Mouse (Mus musculus) C2C12 (cell line): ENCODE measurements around the gene Zdhhc20. TPM values are rescaled to one million over a fixed set of nuclear protein-coding genes. Genes with fewer than 3 reads are reported as not detected.
"Not testable (repeated sequence)": the region's sequence is repeated elsewhere in the genome, so short reads cannot be mapped to it uniquely, and the experiment has no call there.

ENCODE experiments used
- H3K27me3 ChIP-seq: one replicate; pipeline ENCODE4 v1.6.1; 2011; ENCODE audit not compliant: control insufficient read depth, insufficient read depth, insufficient read length
- H3K36me3 ChIP-seq: one replicate; pipeline ENCODE4 v1.6.1; 2011; ENCODE audit not compliant: control insufficient read depth, insufficient read depth
- H3K4me3 ChIP-seq: one replicate; pipeline ENCODE4 v1.5.1; 2011; ENCODE audit warnings: mild to moderate bottlenecking, control low read depth; ENCODE audit not compliant: poor library complexity, insufficient read depth, severe bottlenecking
- H3K79me2 ChIP-seq: one replicate; pipeline ENCODE4 v1.6.1; 2011; ENCODE audit not compliant: control insufficient read depth, insufficient read depth
- H3K79me3 ChIP-seq: one replicate; pipeline ENCODE4 v1.6.1; 2011; ENCODE audit warnings: low read depth, control low read depth
- H3ac ChIP-seq: one replicate; pipeline ENCODE3; 2011; ENCODE audit warnings: low read depth; ENCODE audit not compliant: control insufficient read depth, insufficient read length
- CEBPB ChIP-seq: IDR thresholded peaks from one replicate; pipeline ENCODE4 v1.6.1; 2011; ENCODE audit warnings: low read depth, mild to moderate bottlenecking, control low read depth, moderate library complexity
- CTCF ChIP-seq: IDR thresholded peaks from one replicate; pipeline ENCODE4 v1.5.1; 2011; ENCODE audit not compliant: control insufficient read depth, insufficient read depth, insufficient read length
- FOSL1 ChIP-seq: IDR thresholded peaks from one replicate; pipeline ENCODE4 v1.8.0; 2011; ENCODE audit warnings: mild to moderate bottlenecking, low read length; ENCODE audit not compliant: poor library complexity, insufficient read depth, severe bottlenecking
- MAX ChIP-seq: IDR thresholded peaks from one replicate; pipeline ENCODE4 v1.6.1; 2011; ENCODE audit warnings: mild to moderate bottlenecking, control low read depth
- MYOD1 ChIP-seq: IDR thresholded peaks from one replicate; pipeline ENCODE4 v1.6.1; 2011; ENCODE audit warnings: low read depth; ENCODE audit not compliant: control insufficient read depth, insufficient read length
- MYOG ChIP-seq: IDR thresholded peaks from one replicate; pipeline ENCODE4 v1.6.1; 2011; ENCODE audit not compliant: control insufficient read depth, insufficient read length; ENCODE audit errors: extremely low read depth
- USF1 ChIP-seq: IDR thresholded peaks from one replicate; pipeline ENCODE4 v1.6.1; 2011; ENCODE audit warnings: low read depth, mild to moderate bottlenecking, control low read depth, moderate library complexity
- polyA plus RNA-seq: library from polyadenylated mRNA; unstranded; fragments of >200 nt; fragmentation: generic; extraction: Trizol; gene quantifications from one replicate; pipeline ENCODE4 v1.2.1, GENCODE M21; 2012; ENCODE audit warnings: missing spikeins

The Zdhhc20 gene
- polyA plus RNA-seq, 1 experiment: 8.0 TPM

DNA sequence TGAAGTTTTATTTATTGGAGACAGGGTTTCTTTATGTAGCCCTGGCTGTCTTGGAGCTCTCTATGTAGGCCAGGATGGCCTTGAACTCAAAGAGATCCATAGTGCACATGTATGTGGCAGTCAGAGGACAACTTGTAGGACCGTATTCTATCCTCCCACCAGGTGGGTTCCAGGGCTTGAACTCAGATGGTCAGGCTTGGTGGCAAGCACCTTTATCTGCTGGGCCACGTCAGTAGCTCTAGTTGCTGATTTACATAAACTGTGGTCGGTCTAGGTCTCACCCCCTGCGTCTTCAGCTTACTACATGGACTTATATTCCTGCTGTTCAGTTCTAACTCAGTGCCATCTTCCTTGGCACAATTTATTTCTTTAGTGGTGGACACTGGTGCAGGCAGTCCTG is 21.2 kb upstream of the Zdhhc20 start:
- TF ChIP-seq USF1 (no peak), MYOD1 (no peak), CEBPB (no peak), MAX (no peak), FOSL1 (no peak), CTCF (no peak), MYOG (no peak)
- Histone ChIP-seq H3K79me3 (no peaks in the 10 kb centered on the region), H3ac (no peak overlapping the region), H3K79me2 (no peaks in the 10 kb centered on the region), H3K27me3 (no peaks in the 10 kb centered on the region), H3K4me3 (no peak overlapping the region), H3K36me3 (no peaks in the 10 kb centered on the region)

DNA sequence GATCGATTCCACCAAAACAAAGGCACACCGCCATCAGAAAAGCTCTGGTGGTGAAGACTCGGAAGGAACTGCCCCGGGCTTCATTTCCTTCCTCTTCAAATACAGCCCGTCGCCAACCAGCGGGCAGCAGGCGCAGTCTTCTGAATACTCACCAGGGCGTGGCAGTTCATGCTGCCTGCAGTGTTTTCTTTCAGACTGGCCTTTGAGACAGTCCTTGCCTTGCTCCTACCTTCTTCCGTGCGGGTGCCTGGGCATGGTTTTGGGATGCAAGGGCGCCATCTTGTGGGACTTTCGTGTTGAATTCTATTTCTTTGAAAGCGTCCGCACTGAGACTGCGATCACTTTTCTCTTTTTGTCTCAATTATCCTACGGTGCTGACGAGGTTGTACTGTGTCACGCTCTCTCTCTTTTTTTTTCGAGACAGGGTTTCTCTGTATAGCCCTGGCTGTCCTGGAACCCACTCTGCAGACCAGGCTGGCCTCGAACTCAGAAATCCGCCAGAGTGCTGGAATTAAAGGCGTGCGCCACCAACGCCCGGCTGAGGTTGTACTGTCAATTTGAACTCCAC is 20.5 kb upstream of the Zdhhc20 start:
- peak overlapping the region; percentile 43 for H3ac ChIP-seq
- TF ChIP-seq FOSL1 (no peak), CTCF (peak; percentile 49)
- H3K27me3 ChIP-seq: no peaks in the 10 kb centered on the region
- H3K36me3 ChIP-seq: no peaks in the 10 kb centered on the region
- H3K79me2 ChIP-seq: no peaks in the 10 kb centered on the region
- no peaks in the 10 kb centered on the region for H3K79me3 ChIP-seq
- H3K4me3 ChIP-seq: no peak overlapping the region

DNA sequence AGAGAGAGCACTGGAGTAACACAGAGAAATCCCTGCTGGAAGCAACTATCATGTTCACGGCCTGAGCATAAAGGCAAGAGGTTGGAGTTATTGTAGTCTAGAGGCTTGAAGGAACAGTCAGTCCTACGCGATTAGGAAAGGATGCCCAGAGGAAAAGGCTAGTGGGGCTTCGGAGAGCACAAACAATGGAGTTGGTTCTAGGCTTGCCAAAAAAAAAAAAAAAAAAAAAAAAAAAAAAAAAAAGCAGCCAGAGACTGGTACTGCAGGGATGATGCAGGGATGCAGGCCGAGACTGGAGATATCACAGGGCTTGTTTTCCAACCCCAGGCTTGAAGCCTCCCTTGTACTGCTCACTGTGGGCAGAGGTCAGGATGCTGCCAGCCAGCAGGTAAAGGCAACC is 19.2 kb upstream of the Zdhhc20 start:
- no peaks in the 10 kb centered on the region for H3K36me3 ChIP-seq
- no peaks in the 10 kb centered on the region for H3K79me2 ChIP-seq
- TF ChIP-seq FOSL1: no peak
- no peak for TF ChIP-seq CTCF
- TF ChIP-seq USF1: no peak
- TF ChIP-seq CEBPB: no peak
- TF ChIP-seq MYOG: no peak
- H3K79me3 ChIP-seq: no peaks in the 10 kb centered on the region
- H3K27me3 ChIP-seq: no peaks in the 10 kb centered on the region
- no peak overlapping the region for H3K4me3 ChIP-seq
- H3ac ChIP-seq: no peak overlapping the region

- Histone ChIP-seq H3K79me2 (no peaks in the 10 kb centered on the region), H3K36me3 (no peaks in the 10 kb centered on the region), H3K79me3 (no peaks in the 10 kb centered on the region), H3K4me3 (no peak overlapping the region), H3K27me3 (no peaks in the 10 kb centered on the region), H3ac (no peak overlapping the region)
- no peak for TF ChIP-seq USF1
Observed at GRCm38 (mm10) chr14:57908431-57908830, 18.4 kb upstream of the Zdhhc20 start.

DNA sequence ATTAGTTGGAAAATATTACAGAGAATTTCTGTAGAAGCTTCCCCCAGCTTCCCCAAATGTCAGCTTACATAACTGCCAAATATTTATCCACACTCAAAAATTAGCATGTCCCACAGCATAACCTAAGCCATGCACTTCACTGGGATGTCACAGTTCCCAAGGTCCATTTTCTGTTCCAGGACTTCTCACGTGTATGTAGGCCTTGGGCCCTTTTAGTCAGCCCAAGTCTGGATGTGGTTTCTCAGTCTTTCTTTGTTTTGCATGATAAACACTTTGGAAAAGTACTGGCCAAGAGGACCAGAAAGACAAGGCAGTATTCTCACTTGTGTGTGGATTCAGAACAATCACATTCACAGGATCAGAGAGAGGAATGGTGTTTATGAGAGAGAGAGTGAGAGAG is 11.9 kb upstream of the Zdhhc20 start:
- no peaks in the 10 kb centered on the region for H3K79me2 ChIP-seq
- TF ChIP-seq MAX (no peak), CTCF (no peak), MYOD1 (no peak), MYOG (no peak), USF1 (no peak), FOSL1 (no peak), CEBPB (no peak)
- no peaks in the 10 kb centered on the region for H3K27me3 ChIP-seq
- H3K79me3 ChIP-seq: no peaks in the 10 kb centered on the region
- H3K4me3 ChIP-seq: no peak overlapping the region
- no peak overlapping the region for H3ac ChIP-seq
- H3K36me3 ChIP-seq: no peaks in the 10 kb centered on the region

GRCm38 (mm10) chr14:57896882-57897281 is 6.8 kb upstream of the Zdhhc20 start:
- no peaks in the 10 kb centered on the region for H3K79me2 ChIP-seq
- no peak overlapping the region for H3K4me3 ChIP-seq
- H3K79me3 ChIP-seq: no peaks in the 10 kb centered on the region
- no peak overlapping the region for H3ac ChIP-seq
- no peak for TF ChIP-seq CEBPB
- no peak for TF ChIP-seq CTCF
- TF ChIP-seq USF1: no peak
- no peak for TF ChIP-seq MYOG
- no peak for TF ChIP-seq FOSL1
- no peaks in the 10 kb centered on the region for H3K36me3 ChIP-seq
- H3K27me3 ChIP-seq: no peaks in the 10 kb centered on the region

GRCm38 (mm10) chr14:57896088-57896871 is 6.2 kb upstream of the Zdhhc20 start:
- not testable (repeated sequence) for H3K27me3 ChIP-seq, H3ac ChIP-seq, H3K4me3 ChIP-seq, H3K79me2 ChIP-seq, H3K79me3 ChIP-seq, H3K36me3 ChIP-seq
